ENCODE assay signal across 21 mouse cellular contexts in the genomic region with DNA sequence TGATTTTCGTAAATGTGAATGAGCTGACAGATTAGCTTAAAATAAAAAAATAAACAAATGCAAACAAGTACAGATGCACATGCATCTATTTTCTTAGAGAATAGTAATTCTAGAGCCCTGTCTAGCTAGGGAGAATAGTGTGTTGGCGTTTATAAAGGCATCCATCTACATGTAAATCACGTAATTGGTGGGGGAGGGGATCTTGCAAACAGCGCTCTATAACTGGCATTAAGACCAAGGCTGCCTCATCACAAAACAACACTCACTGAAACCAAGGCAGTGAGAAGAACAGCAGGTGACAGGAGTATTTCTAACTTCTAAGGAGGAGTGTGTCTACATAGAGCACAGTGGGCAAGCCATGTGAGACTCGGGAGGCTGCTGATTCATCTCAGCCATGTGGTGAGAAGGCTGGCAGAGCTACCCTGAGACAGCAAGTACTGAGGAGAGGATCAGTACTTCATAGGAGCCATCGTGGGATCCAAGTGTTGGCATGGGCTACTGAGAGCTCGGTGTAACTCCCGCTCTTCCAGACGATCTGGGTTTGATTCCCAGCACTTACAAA. TPM values are rescaled to one million over a fixed set of nuclear protein-coding genes. Genes with fewer than 3 reads are reported as not detected.
A peak's percentile ranks its signal among the peaks of the same experiment; 100 is the strongest.
DNase-seq lines count a peak whose midpoint lies in the region; ATAC-seq and TF ChIP-seq lines count a peak whose summit lies in the region.
"Had no signal": no experiment of that assay in that cellular context is flagged by ENCODE, and none has a peak within 500 bp of the region (broad histone marks: within the 10 kb centered on the region; RNA-seq: fewer than 3 reads in every experiment).

No protein-coding gene starts in this region.

- no peaks in the 10 kb centered on the region for H3K4me1 ChIP-seq in midbrain, embryonic 14.5 days (ENCODE audit: control insufficient read depth, insufficient read depth, low read length)
- no peaks in the 10 kb centered on the region; the same call in 1 of the 2 replicates for H3K4me1 ChIP-seq in midbrain, embryonic 15.5 days
- H3K4me1 ChIP-seq in lung, postnatal 0 days (ENCODE audit: insufficient read depth, low read depth, low read length) = no peaks in the 10 kb centered on the region
- no peaks in the 10 kb centered on the region for H3K4me1 ChIP-seq in kidney, embryonic 16.5 days (ENCODE audit: insufficient read depth, low read length)
- H3K4me1 ChIP-seq: embryonic facial prominence, embryonic 13.5 days; heart, embryonic 12.5 days; kidney, embryonic 15.5 days had no signal

- no peak overlapping the region for H3K9ac ChIP-seq in midbrain, embryonic 14.5 days (replicated peaks; ENCODE audit: low read length)
- H3K9ac ChIP-seq in midbrain, embryonic 15.5 days = no peak overlapping the region
- H3K9ac ChIP-seq in lung, postnatal 0 days (replicated peaks; ENCODE audit: low read depth) = no peak overlapping the region
- no peak overlapping the region for H3K9ac ChIP-seq in kidney, embryonic 16.5 days (replicated peaks; ENCODE audit: low read length)
- H3K9ac ChIP-seq: embryonic facial prominence, embryonic 13.5 days; heart, embryonic 12.5 days; kidney, embryonic 15.5 days had no signal

- intact Hi-C loops in left cerebral cortex, adult 2 months (cut with DNase I) = loop anchor here (1.0 to 2.0 kb wide), 2 partner anchors 10 to 29 kb away; no protein-coding TSS in a partner anchor

- no peak for TF ChIP-seq CTCF in left cerebral cortex, adult 2 months (IDR thresholded peaks at IDR 0.05)
- no peak for TF ChIP-seq CTCF in lung, postnatal 0 days (IDR thresholded peaks at IDR 0.05)

- no peaks in the 10 kb centered on the region for H3K36me3 ChIP-seq in midbrain, embryonic 14.5 days (ENCODE audit: control insufficient read depth, insufficient read depth, low read length)
- H3K36me3 ChIP-seq in midbrain, embryonic 15.5 days (replicated peaks) = no peaks in the 10 kb centered on the region
- H3K36me3 ChIP-seq in lung, postnatal 0 days (ENCODE audit: insufficient read depth, low read length) = no peaks in the 10 kb centered on the region
- no peaks in the 10 kb centered on the region for H3K36me3 ChIP-seq in kidney, embryonic 16.5 days (ENCODE audit: insufficient read depth, low read length)
- H3K36me3 ChIP-seq: embryonic facial prominence, embryonic 13.5 days; heart, embryonic 12.5 days; kidney, embryonic 15.5 days had no signal

- TF ChIP-seq EP300 in lung, postnatal 0 days (IDR thresholded peaks at IDR 0.05) = no peak

- peak; percentile 24 for DNase-seq in midbrain, embryonic 14.5 days
- peak; percentile 68 to 80 for DNase-seq in frontal cortex, postnatal 36 days (ENCODE audit: low spot score in 2 of 2)
- DNase-seq in left cerebral cortex, adult 2 months (ENCODE audit: extremely low spot score in 1 of 2, low spot score in 2 of 2) = peak; percentile 42 to 62
- DNase-seq in right cerebral cortex, postnatal 36 days (ENCODE audit: low spot score in 2 of 2) = peak; percentile 73 to 84
- no peak for DNase-seq in lung, postnatal 0 days (ENCODE audit: low spot score)
- DNase-seq in Muller cell, postnatal 12 days (ENCODE audit: inconsistent ontology term) = no peak
- DNase-seq: gastrocnemius, postnatal 36 days had no signal

- H3K27ac ChIP-seq in midbrain, embryonic 14.5 days (replicated peaks; ENCODE audit: low read depth, low read length) = no peak overlapping the region
- H3K27ac ChIP-seq in midbrain, embryonic 15.5 days = no peak overlapping the region
- no peak overlapping the region for H3K27ac ChIP-seq in left cerebral cortex, adult 2 months
- H3K27ac ChIP-seq in lung, postnatal 0 days (ENCODE audit: low read length) = no peak overlapping the region
- H3K27ac ChIP-seq in kidney, embryonic 16.5 days (ENCODE audit: low read length) = no peak overlapping the region
- H3K27ac ChIP-seq: embryonic facial prominence, embryonic 13.5 days; kidney, embryonic 15.5 days; stomach, postnatal 0 days had no signal

- no peaks in the 10 kb centered on the region for H3K27me3 ChIP-seq in midbrain, embryonic 14.5 days (ENCODE audit: control insufficient read depth, insufficient read depth, low read length)
- no peaks in the 10 kb centered on the region for H3K27me3 ChIP-seq in midbrain, embryonic 15.5 days (replicated peaks)
- no peaks in the 10 kb centered on the region for H3K27me3 ChIP-seq in lung, postnatal 0 days (replicated peaks; ENCODE audit: insufficient read depth, low read length)
- H3K27me3 ChIP-seq in kidney, embryonic 16.5 days (ENCODE audit: insufficient read depth, low read length) = no peaks in the 10 kb centered on the region
- H3K27me3 ChIP-seq: embryonic facial prominence, embryonic 13.5 days; heart, embryonic 12.5 days; kidney, embryonic 15.5 days had no signal

- no peak for ATAC-seq in midbrain, embryonic 14.5 days (ENCODE audit: low FRiP score, low TSS enrichment)
- ATAC-seq in midbrain, embryonic 15.5 days (replicated peaks) = no peak
- ATAC-seq in lung, postnatal 0 days = no peak
- no peak for ATAC-seq in kidney, embryonic 16.5 days (ENCODE audit: low FRiP score, low TSS enrichment)

- H3K4me3 ChIP-seq in midbrain, embryonic 14.5 days (replicated peaks; ENCODE audit: low read depth, low read length) = no peak overlapping the region
- H3K4me3 ChIP-seq in midbrain, embryonic 15.5 days = no peak overlapping the region
- H3K4me3 ChIP-seq in left cerebral cortex, adult 2 months = no peak overlapping the region
- H3K4me3 ChIP-seq in lung, postnatal 0 days (ENCODE audit: low read depth, low read length) = no peak overlapping the region
- no peak overlapping the region for H3K4me3 ChIP-seq in kidney, embryonic 16.5 days (ENCODE audit: low read length)
- H3K4me3 ChIP-seq: embryonic facial prominence, embryonic 13.5 days; heart, embryonic 12.5 days; kidney, embryonic 15.5 days had no signal

- 83% methylated on average over 9 of the region's 9 CpGs for WGBS in midbrain, embryonic 14.5 days
- 73% methylated on average over 9 of the region's 9 CpGs for WGBS in midbrain, embryonic 15.5 days
- WGBS in lung, postnatal 0 days = 79% methylated on average over 9 of the region's 9 CpGs
- WGBS in kidney, embryonic 16.5 days = 78% methylated on average over 9 of the region's 9 CpGs

- no peaks in the 10 kb centered on the region for H3K9me3 ChIP-seq in midbrain, embryonic 14.5 days (ENCODE audit: control insufficient read depth, low read length)
- no peaks in the 10 kb centered on the region for H3K9me3 ChIP-seq in midbrain, embryonic 15.5 days
- H3K9me3 ChIP-seq in lung, postnatal 0 days (ENCODE audit: low read length) = no peaks in the 10 kb centered on the region
- no peaks in the 10 kb centered on the region for H3K9me3 ChIP-seq in kidney, embryonic 16.5 days (ENCODE audit: low read length)
- H3K9me3 ChIP-seq: embryonic facial prominence, embryonic 13.5 days; kidney, embryonic 15.5 days had no signal

- H3K4me2 ChIP-seq in midbrain, embryonic 14.5 days (ENCODE audit: low read length) = no peak overlapping the region
- H3K4me2 ChIP-seq in midbrain, embryonic 15.5 days = no peak overlapping the region
- H3K4me2 ChIP-seq in lung, postnatal 0 days (replicated peaks; ENCODE audit: low read depth, low read length) = no peak overlapping the region
- no peak overlapping the region for H3K4me2 ChIP-seq in kidney, embryonic 16.5 days (replicated peaks; ENCODE audit: low read depth, low read length)
- H3K4me2 ChIP-seq: embryonic facial prominence, embryonic 13.5 days; heart, embryonic 12.5 days; kidney, embryonic 15.5 days had no signal

RNA-seq across cellular contexts. Expression of a gene that starts 16.8 kb away (rescaled TPM):
- 0.98 and 1.4 TPM in 2 replicates for polyA plus RNA-seq in midbrain, embryonic 14.5 days (2014; fragmentation: Nextera tagmentation; extraction: Ambion mirVana)
- 1.7 and 1.8 TPM in 2 replicates for polyA plus RNA-seq in midbrain, embryonic 15.5 days (2015; fragmentation: Nextera tagmentation; extraction: Ambion mirVana)
- under 1 TPM; 0.26 to 0.29 TPM for total RNA-seq in left cerebral cortex, adult 2 months (2021)
- polyA plus RNA-seq in lung, postnatal 0 days (2015; fragmentation: Nextera tagmentation; extraction: Ambion mirVana) = 0.31 and 0.56 TPM in 2 replicates
- 1.5 and 1.7 TPM in 2 replicates for polyA plus RNA-seq in kidney, embryonic 16.5 days (2015; fragmentation: Nextera tagmentation; extraction: Ambion mirVana)
- total RNA-seq: adrenal gland, postnatal 36 days; gastrocnemius, postnatal 36 days; heart, postnatal 36 days; liver, adult 2 months; megakaryocyte-erythroid progenitor cell, adult 5-6 weeks had no signal
- polyA plus RNA-seq: liver, adult 2 months had no signal

RNA-seq across cellular contexts. Expression of a gene that starts 18.9 kb away (rescaled TPM):
- 1.6 and 2.7 TPM in 2 replicates for polyA plus RNA-seq in midbrain, embryonic 14.5 days (2014; fragmentation: Nextera tagmentation; extraction: Ambion mirVana)
- polyA plus RNA-seq in midbrain, embryonic 15.5 days (2015; fragmentation: Nextera tagmentation; extraction: Ambion mirVana) = 2.4 and 2.7 TPM in 2 replicates
- 1 to 10 TPM; 2.0 to 3.3 TPM for total RNA-seq in left cerebral cortex, adult 2 months (2021)
- 0.35 and 0.49 TPM in 2 replicates for polyA plus RNA-seq in lung, postnatal 0 days (2015; fragmentation: Nextera tagmentation; extraction: Ambion mirVana)
- polyA plus RNA-seq in kidney, embryonic 16.5 days (2015; fragmentation: Nextera tagmentation; extraction: Ambion mirVana) = 0.62 and 1.2 TPM in 2 replicates
- total RNA-seq: liver, adult 2 months had no signal
- polyA plus RNA-seq: liver, adult 2 months had no signal

RNA-seq across cellular contexts. Expression of a gene that starts 24.8 kb away (rescaled TPM):
- not detected in 2 replicates for polyA plus RNA-seq in midbrain, embryonic 14.5 days (2014; fragmentation: Nextera tagmentation; extraction: Ambion mirVana)
- polyA plus RNA-seq in midbrain, embryonic 15.5 days (2015; fragmentation: Nextera tagmentation; extraction: Ambion mirVana) = not detected in 2 replicates
- total RNA-seq in left cerebral cortex, adult 2 months (2021) = not detected
- not detected in 2 replicates for polyA plus RNA-seq in lung, postnatal 0 days (2015; fragmentation: Nextera tagmentation; extraction: Ambion mirVana)
- not detected in 2 replicates for polyA plus RNA-seq in kidney, embryonic 16.5 days (2015; fragmentation: Nextera tagmentation; extraction: Ambion mirVana)
- total RNA-seq: adrenal gland, postnatal 36 days; gastrocnemius, postnatal 36 days; heart, postnatal 36 days; left cerebral cortex, adult 8-10 months; liver, adult 2 months; megakaryocyte-erythroid progenitor cell, adult 5-6 weeks had no signal
- polyA plus RNA-seq: embryonic facial prominence, embryonic 13.5 days; forebrain, embryonic 11.5 days; heart, embryonic 12.5 days; kidney, embryonic 15.5 days; liver, adult 2 months; lung, embryonic 16.5 days; neural tube, embryonic 14.5 days; stomach, postnatal 0 days had no signal

RNA-seq across cellular contexts. Expression of a gene that starts 48.9 kb away (rescaled TPM):
- 48.8 and 58.2 TPM in 2 replicates for polyA plus RNA-seq in midbrain, embryonic 14.5 days (2014; fragmentation: Nextera tagmentation; extraction: Ambion mirVana)
- 70.2 and 71.4 TPM in 2 replicates for polyA plus RNA-seq in midbrain, embryonic 15.5 days (2015; fragmentation: Nextera tagmentation; extraction: Ambion mirVana)
- total RNA-seq in left cerebral cortex, adult 2 months (2021) = 10 to 100 TPM; 31.3 to 44.6 TPM
- 42.1 and 44.3 TPM in 2 replicates for polyA plus RNA-seq in lung, postnatal 0 days (2015; fragmentation: Nextera tagmentation; extraction: Ambion mirVana)
- 77.0 and 82.4 TPM in 2 replicates for polyA plus RNA-seq in kidney, embryonic 16.5 days (2015; fragmentation: Nextera tagmentation; extraction: Ambion mirVana)

RNA-seq across cellular contexts. Expression of a gene that starts 49.9 kb away (rescaled TPM):
- 59.3 and 61.2 TPM in 2 replicates for polyA plus RNA-seq in midbrain, embryonic 14.5 days (2014; fragmentation: Nextera tagmentation; extraction: Ambion mirVana)
- 82.8 and 87.3 TPM in 2 replicates for polyA plus RNA-seq in midbrain, embryonic 15.5 days (2015; fragmentation: Nextera tagmentation; extraction: Ambion mirVana)
- total RNA-seq in left cerebral cortex, adult 2 months (2021) = 10 to 100 TPM; 30.7 to 32.8 TPM
- polyA plus RNA-seq in lung, postnatal 0 days (2015; fragmentation: Nextera tagmentation; extraction: Ambion mirVana) = 60.5 and 77.6 TPM in 2 replicates
- 38.8 and 41.6 TPM in 2 replicates for polyA plus RNA-seq in kidney, embryonic 16.5 days (2015; fragmentation: Nextera tagmentation; extraction: Ambion mirVana)

Comparison
In these comparisons a context has a peak if more than half of its experiments do, and no peak if none do; other contexts are left out.
1. DNase-seq: peak in midbrain, embryonic 14.5 days (single experiment), frontal cortex, postnatal 36 days (2 of 2), left cerebral cortex, adult 2 months (2 of 2) and right cerebral cortex, postnatal 36 days (2 of 2); none in lung, postnatal 0 days (single experiment) and Muller cell, postnatal 12 days (single experiment).